Mouse (Mus musculus) c-Kit-negative CD71-positive TER-119-positive erythroid progenitor cells, embryonic 14.5 days (primary cell): Measurements from ENCODE around the gene Stk10.
"Not testable (repeated sequence)": the region's sequence is repeated elsewhere in the genome, so short reads cannot be mapped to it uniquely, and the experiment has no call there.

ENCODE experiments used
- DNase-seq: peaks from one replicate; pipeline ENCODE4 v3.0.0-alpha.2; 2013; ENCODE audit warnings: low read depth, low spot score

The Stk10 gene

GRCm38 (mm10) chr11:32532765-32533481 is at the start of gene Stk10:
Stk10 (plus strand) TSS chr11:32533305.
- DNase-seq, result peak; percentile 66

DNA sequence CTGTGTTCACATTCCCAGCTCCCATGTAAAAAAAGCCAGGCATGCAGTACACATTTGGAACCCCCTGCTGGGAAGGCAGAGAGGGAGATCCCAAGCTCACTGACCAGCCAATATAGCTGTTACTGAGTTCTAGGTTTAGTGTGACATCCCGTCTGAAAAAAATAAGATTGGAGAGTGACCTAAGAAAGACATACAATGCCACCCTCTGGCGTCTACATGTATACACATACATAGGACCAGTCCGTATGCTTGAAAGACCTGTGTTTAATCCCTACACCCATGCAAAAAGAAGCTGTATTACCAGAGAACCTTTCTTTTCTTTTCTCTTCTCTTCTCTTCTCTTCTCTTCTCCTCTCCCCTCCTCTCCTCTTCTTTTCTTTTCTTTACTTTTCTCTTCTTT is 47.8 kb upstream of the Stk10 start:
- DNase-seq, result no peak

DNA sequence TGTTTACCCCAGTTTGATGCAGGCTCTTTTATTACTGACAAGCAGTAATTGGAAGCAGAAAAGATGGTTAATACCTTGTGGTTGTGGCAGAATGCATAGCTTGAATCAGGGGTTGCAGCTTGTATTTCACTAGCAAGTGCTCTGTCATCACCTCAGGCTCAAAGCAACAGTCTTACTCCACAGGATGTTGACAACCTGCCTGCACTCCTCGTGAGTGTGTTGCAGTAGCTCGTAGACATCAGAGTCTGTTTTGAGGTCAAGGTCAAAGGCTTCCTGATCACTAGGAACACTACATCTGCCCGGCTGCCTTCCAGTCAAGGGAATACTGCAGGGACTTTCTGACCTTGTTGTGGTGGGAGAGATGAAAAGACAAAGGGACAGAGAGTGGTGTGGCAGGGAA is 46.5 kb upstream of the Stk10 start:
- DNase-seq, result no peak

DNA sequence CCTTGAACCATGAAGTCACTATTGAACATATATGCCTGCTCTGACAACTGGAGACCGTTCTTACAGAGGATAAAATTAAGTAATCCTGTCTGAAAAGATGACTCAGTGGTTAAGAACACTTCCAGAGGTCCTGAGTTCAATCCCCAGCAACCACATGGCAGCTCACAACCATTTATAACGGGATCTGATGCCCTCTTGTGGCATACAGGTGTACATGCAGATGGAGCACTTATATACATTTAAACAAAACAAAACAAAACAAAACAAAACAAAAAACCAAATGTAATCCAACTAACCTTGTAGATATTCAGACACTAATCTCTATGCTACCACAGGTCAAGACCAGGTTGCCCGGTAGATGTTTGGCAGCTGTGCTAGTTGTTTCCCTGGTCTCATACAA is 45.6 kb upstream of the Stk10 start:
- no peak for DNase-seq

DNA sequence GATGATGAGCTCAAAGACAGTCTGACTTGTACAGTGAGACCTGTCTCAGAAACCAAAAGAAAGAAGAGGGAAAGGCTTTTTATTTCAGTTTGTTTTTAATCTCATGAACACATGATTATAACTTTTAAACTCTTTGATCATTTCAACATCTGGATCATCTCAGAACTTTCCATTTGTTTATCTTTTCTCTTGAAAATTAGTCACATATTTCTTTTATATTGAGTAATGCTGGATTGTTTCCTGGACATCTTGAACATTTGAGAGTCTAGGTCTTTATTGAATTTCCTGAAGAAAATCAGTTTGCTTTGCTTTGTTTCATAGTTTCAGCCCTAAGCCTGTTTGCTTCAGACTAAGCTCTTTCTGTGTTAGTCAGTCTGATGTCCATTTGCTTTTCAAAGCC is 44.8 kb upstream of the Stk10 start:
- no peak for DNase-seq

DNA sequence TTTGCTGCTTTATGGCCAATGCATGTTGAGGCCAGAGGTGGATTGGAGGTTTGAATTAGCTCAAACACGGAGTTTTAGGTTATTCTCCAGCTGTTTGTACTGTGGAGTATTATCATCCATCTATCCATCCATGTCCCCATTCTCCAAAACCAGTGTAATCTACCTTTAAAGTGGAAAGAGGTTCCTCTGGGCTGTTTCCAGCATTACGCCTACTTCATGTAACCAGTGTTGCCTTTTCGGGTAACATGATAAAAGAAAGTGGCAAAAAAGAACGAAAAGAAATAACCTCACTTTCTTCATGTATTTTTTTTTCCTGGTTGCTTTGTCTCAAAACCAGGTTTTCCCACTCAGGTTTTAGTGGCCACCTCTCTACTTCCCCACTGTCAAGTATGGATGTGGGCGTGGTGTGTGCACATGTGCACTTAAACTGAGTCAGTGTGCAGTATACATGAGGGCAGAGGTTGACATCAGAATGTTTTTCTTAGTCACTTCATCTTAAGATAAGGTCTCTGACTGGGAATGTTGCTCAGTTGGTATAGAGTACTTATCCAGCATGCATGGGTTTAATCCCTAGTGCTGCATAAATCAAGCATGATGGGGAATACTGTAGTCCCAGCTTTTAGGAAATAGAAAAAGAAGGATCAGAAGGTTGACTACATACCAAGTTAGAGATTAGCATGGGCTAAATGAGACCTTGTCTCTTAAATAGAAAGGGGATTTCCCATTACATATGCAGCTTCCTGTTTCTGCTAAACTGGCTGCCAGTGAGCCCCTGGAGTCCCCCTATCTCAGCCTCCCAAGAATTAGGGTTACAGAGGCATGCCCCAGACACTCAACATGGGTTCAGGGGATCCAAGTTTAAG is 44.1 kb upstream of the Stk10 start:
- DNase-seq, result no peak

DNA sequence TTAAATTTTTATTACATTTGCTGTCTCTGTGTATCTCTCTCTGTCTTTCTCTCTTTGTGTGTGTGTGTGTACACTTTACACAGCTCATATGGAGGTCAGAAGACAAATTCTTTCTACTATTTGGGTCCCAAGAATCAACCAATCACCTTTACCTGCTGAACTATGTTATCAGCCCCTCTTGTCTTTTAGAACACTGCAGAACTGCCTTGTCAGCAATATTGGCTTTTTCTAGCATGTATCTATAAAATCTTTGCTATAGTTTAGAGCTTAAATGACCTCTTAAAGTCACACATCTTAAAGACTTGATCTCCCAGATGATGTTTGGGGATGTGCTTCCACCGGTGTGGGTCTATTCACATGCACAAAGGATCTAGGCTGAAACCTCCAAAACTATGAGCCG is 42.0 kb upstream of the Stk10 start:
- DNase-seq, result no peak

GRCm38 (mm10) chr11:32493312-32493711 is 39.8 kb upstream of the Stk10 start:
- no peak for DNase-seq

- DNase-seq, result no peak
Measured at GRCm38 (mm10) chr11:32495283-32495682, 37.8 kb upstream of the Stk10 start.

DNA sequence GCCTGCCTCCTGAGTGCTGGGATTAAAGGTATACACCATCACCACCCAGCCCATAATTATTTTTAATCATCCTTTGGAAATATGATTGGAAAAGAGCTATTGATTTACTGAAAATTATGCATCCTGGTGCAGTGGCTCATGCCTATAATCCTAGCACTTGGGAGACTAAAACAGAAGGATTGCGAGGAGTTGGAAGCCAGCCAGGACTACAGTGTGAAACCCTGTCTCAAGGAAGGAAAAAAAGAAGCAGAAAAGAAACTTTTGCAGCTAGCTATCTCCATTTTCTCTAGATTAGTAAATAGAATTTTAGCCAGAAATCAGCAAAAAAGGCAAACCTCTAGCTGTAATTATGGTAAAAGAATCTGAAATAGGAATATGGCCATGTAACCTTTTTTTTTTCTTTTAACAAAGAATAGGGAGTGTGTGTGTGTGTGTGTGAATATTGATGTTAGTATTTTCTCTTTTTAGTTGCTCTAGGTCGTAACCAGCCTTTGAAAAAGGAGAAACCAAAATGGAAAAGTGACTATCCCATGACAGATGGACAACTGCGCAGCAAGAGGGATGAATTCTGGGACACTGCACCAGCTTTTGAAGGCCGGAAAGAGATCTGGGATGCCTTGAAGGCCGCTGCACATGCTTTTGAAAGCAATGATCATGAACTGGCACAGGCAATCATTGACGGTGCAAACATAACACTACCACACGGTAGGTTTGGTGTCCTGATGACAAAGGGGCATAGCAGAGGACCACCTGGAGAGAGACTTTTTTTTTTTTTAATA is 34.2 kb upstream of the Stk10 start:
- no peak for DNase-seq

- no peak for DNase-seq
Measured at GRCm38 (mm10) chr11:32499931-32500330, 33.2 kb upstream of the Stk10 start.

- DNase-seq, result no peak
Measured at GRCm38 (mm10) chr11:32503711-32504110, 29.4 kb upstream of the Stk10 start.

DNA sequence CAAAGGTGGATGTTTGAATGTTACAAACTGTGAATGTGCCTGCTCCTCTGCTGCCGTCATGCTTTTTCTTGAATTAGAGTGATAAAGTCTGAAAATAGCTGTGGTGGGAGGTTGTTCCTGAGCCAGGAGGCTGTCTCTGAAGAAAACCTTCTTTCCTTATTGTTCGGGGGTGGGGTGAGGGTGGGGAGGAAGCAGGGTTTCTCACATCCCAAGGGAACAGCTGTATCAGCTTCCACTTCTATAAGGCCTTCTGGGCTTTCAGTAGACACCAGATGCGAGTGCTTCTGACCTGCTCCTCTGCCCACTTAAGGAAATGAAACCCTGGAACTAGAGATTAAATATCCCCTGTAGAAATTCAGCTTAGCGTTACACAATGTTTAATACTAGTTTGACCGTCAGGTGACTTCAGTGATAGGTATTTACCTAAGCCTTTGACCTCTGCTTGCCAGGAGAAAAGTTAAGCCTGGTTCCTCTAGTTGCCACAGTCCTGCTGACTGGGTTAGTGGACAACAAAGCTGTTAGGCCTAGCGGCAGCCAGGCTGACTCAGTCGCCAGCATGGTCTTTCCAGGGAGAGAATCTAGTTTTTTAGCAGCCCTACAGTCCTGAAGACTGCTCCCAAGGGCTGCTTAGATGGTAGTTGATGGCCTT is 27.9 kb upstream of the Stk10 start:
- no peak for DNase-seq

DNA sequence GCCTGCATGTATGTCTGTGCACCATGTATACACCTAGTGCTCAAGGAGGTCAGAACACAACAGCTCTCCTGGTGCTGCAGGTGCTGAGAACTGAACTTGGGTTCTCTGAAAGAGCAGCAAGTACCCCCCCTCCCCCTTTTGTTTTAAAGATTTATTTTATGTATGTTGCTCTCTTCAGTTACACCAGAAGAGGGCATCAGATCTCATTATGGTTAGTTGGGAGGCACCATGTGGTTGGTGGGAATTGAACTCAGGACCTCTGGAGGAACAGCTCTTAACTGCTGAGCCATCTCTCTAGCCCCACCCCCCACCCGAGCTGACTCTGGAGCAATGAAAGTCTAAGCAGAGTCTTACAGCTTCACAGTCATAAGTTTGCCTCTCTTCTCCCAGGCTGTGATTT is 22.2 kb upstream of the Stk10 start:
- no peak for DNase-seq

DNA sequence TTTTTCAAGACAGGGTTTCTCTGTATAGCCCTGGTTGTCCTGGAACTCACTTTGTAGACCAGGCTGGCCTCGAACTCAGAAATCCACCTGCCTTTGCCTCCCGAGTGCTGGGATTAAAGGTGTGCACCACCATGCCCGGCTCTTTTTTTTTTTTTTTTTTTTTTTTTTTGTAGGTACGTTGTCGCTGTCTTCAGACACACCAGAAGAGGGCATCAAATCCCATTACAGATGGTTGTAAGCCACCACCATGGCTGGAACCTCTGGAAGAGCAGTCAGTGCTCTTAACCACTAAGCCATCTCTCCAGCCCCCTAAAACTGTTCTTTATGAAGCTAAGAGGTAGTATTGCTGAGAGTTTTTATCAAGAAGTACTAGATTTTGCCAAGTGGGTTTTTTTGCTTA is 18.3 kb upstream of the Stk10 start:
- DNase-seq, result not testable (repeated sequence)

DNA sequence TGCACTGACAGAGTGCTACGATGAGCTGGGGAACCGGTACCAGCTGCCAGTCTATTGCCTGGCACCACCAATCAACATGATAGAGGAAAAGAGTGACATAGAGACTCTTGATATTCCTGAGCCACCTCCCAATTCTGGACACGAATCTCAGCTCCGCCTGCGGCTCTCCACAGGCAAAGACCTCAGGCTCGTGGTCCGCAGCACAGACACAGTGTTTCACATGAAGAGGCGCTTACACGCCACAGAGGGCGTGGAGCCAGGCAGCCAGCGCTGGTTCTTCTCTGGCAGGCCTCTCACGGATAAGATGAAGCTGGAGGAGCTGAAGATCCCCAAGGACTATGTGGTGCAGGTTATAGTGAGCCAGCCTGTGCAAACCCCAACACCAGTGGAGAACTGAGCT is 17.0 kb upstream of the Stk10 start:
- DNase-seq, result no peak

DNA sequence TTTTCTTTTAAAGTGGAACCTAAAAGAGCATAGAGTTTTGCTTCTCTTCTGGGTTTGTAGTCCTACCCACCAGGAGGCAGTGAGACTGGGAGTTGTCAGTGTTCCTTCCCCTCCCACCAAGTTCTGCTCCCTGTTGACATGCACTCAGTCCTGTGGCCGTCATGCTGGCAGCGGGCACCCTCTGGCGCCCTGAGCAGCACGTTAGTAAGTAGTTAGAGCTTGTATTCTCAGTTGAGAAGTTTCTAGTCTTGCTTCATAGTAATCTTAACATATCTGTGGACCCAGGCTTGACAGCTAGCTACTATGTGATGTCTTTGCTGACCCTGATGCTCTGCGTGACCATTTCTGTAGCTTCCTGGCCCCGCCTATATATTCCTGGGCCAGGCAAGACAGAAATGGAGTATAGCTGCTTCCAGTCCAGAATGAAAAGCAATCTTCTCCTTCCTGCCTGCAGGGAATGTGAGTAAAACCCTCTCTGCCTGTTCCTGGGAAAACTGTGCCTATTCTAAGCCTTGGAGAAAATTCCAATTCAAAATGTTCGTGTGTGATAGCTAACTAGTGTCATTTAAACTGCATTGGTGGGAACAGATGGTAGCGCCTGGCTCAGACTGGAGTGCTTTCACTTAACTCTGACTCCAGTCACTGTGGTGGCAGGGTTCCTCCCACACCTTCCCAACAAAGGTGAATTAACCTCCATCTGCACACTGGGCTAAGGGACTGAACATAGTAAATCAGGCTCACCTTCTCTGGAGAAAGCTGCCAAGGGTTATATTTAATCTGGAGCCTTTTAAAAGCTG is 16.0 kb upstream of the Stk10 start:
- no peak for DNase-seq

DNA sequence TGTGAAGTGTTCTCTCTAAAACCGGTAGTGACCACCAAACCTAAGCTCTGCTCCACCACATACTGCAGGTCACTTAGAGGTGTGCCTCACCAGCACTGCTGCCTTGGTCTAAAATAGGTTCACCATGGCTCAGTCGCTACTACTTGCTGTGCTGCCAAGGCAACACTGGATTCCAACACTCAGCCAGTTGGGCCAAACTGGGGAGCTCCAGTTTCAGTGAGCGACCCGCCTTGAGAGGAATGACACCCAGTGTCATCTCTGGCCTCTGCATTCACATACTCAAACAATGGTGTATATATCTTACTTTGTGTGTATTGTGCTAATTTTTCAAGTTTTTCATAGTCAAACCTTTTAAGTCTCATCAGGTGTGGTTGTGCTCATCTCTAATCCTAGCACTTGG is 14.3 kb upstream of the Stk10 start:
- DNase-seq, result no peak

DNA sequence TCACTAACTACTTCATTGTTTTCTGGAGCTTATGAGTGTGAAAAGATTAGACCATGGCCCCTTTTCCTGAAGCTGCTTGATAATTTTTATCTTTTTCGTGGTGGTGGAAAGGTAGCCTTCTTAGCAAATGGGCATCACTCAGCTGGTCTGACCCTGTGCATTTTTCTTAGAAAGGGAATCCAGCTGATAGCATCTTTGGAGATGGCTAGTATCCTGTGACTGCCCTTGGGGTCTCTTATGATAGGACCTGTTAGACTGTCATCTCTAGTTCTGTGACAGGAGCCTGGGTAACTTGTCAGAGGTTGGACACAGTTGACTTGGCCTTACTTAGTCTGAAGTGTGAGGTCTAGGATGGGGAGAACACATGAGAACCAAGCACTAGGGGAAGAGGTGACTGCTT is 13.8 kb upstream of the Stk10 start:
- no peak for DNase-seq

- DNase-seq, result no peak
Measured at GRCm38 (mm10) chr11:32521246-32521645, 11.9 kb upstream of the Stk10 start.
